8 mouse cellular contexts compared by ENCODE assay signal in genomic region chr10:121739548-121740505, GRCm38 (mm10). TPM values are rescaled to one million over a fixed set of nuclear protein-coding genes. Genes with fewer than 3 reads are reported as not detected.
A peak's percentile ranks its signal among the peaks of the same experiment; 100 is the strongest.
DNase-seq lines count a peak whose midpoint lies in the region; ATAC-seq and TF ChIP-seq lines count a peak whose summit lies in the region.

Gene BC048403, plus strand, starts transcription at chr10:121739937.

- ATAC-seq in heart, embryonic 15.5 days (replicated peaks; ENCODE audit: insufficient number of reproducible peaks, insufficient read depth, low FRiP score, low read depth) = peak; percentile 83
- peak; percentile 97 for ATAC-seq in liver, embryonic 14.5 days (ENCODE audit: insufficient read depth)
- peak; percentile 91 for ATAC-seq in neural tube, embryonic 11.5 days (ENCODE audit: insufficient read depth, low FRiP score, low TSS enrichment)
- ATAC-seq in stomach, postnatal 0 days (ENCODE audit: low FRiP score, low TSS enrichment) = peak; percentile 92

- TF ChIP-seq EP300 in liver, embryonic 14.5 days (IDR thresholded peaks at IDR 0.05; ENCODE audit: low read depth) = no peak
- TF ChIP-seq EP300 in stomach, postnatal 0 days (optimal IDR thresholded peaks at IDR 0.05) = no peak

- peaks cover 3% of the 10 kb centered on the region; the same call in 1 of the 2 replicates for H3K4me1 ChIP-seq in brown adipose tissue, adult 24 weeks (ENCODE audit: control insufficient read depth, insufficient read depth, insufficient read length, low read length)
- H3K4me1 ChIP-seq in heart, embryonic 15.5 days (replicated peaks) = peaks cover 9% of the 10 kb centered on the region
- peaks cover 7 to 9% of the 10 kb centered on the region in 2 experiments; a peak in 3 of 4 replicates for H3K4me1 ChIP-seq in liver, embryonic 14.5 days (replicated peaks; ENCODE audit: control insufficient read depth in 2 of 2, insufficient read depth in 2 of 2, low read length in 1 of 2)
- H3K4me1 ChIP-seq in neural tube, embryonic 11.5 days (ENCODE audit: control insufficient read depth, insufficient read depth, low read length) = peaks cover 4% of the 10 kb centered on the region; the same call in 1 of the 2 replicates
- H3K4me1 ChIP-seq in stomach, postnatal 0 days (replicated peaks; ENCODE audit: control insufficient read depth, insufficient read depth) = no peaks in the 10 kb centered on the region

- under 1% methylated on average over 68 of the region's 68 CpGs for WGBS in heart, embryonic 15.5 days
- WGBS in liver, embryonic 14.5 days (ENCODE audit: insufficient replicate concordance) = under 1% methylated on average over 68 of the region's 68 CpGs
- under 1% methylated on average over 46 of the region's 68 CpGs for WGBS in neural tube, embryonic 11.5 days
- WGBS in stomach, postnatal 0 days = under 1% methylated on average over 63 of the region's 68 CpGs

- no peaks in the 10 kb centered on the region for H3K27me3 ChIP-seq in heart, embryonic 15.5 days
- H3K27me3 ChIP-seq in liver, embryonic 14.5 days (ENCODE audit: control insufficient read depth, insufficient read depth, low read length) = no peaks in the 10 kb centered on the region
- no peaks in the 10 kb centered on the region for H3K27me3 ChIP-seq in neural tube, embryonic 11.5 days (ENCODE audit: control insufficient read depth, insufficient read depth, low read length)
- no peaks in the 10 kb centered on the region for H3K27me3 ChIP-seq in stomach, postnatal 0 days (ENCODE audit: control insufficient read depth, insufficient read depth, low read length)

- no peaks in the 10 kb centered on the region for H3K9me3 ChIP-seq in heart, embryonic 15.5 days (replicated peaks)
- H3K9me3 ChIP-seq in liver, embryonic 14.5 days (ENCODE audit: control insufficient read depth, low read length) = no peaks in the 10 kb centered on the region
- H3K9me3 ChIP-seq in neural tube, embryonic 11.5 days (ENCODE audit: control insufficient read depth, low read length) = no peaks in the 10 kb centered on the region
- H3K9me3 ChIP-seq in stomach, postnatal 0 days (ENCODE audit: control insufficient read depth, low read length) = no peaks in the 10 kb centered on the region

- H3K4me2 ChIP-seq in heart, embryonic 15.5 days = peak within 1 kb of the TSS; percentile 99
- H3K4me2 ChIP-seq in liver, embryonic 14.5 days (ENCODE audit: low read depth) = peak within 1 kb of the TSS; percentile 83
- peak within 1 kb of the TSS; percentile 96 for H3K4me2 ChIP-seq in neural tube, embryonic 11.5 days (ENCODE audit: low read depth)
- peak within 1 kb of the TSS; percentile 90 for H3K4me2 ChIP-seq in stomach, postnatal 0 days (replicated peaks; ENCODE audit: low read depth)

- TF ChIP-seq CTCF in liver, embryonic 14.5 days (IDR thresholded peaks at IDR 0.05; ENCODE audit: low read depth) = no peak
- TF ChIP-seq CTCF in stomach, postnatal 0 days (IDR thresholded peaks at IDR 0.05; ENCODE audit: low read depth) = no peak; the same call in 1 of the 2 replicates

- peak; percentile 95 for DNase-seq in CD4-positive, CD25-positive, alpha-beta regulatory T cell, adult 2 months (ENCODE audit: low read depth, low spot score)
- peak; percentile 46 for DNase-seq in fibroblast of lung, adult 2 months (ENCODE audit: low read depth)
- DNase-seq in kidney, postnatal 25 days = peak; percentile 84 to 93
- peak; percentile 69 to 78 (median 70) for DNase-seq in liver, embryonic 14.5 days (ENCODE audit: low read depth in 3 of 3, low spot score in 3 of 3)
- peak; percentile 90 for DNase-seq in neural tube, embryonic 11.5 days (ENCODE audit: low spot score)
- DNase-seq in stomach, postnatal 0 days (ENCODE audit: low spot score) = peak; percentile 92

- H3K9ac ChIP-seq in heart, embryonic 15.5 days = peak within 1 kb of the TSS; percentile 71
- peak within 1 kb of the TSS; percentile 67 for H3K9ac ChIP-seq in liver, embryonic 14.5 days (replicated peaks)
- H3K9ac ChIP-seq in neural tube, embryonic 11.5 days (ENCODE audit: low read length) = peak within 1 kb of the TSS; percentile 68
- H3K9ac ChIP-seq in stomach, postnatal 0 days (ENCODE audit: low read length) = peak within 1 kb of the TSS; percentile 68

- peak within 1 kb of the TSS; percentile 58 for H3K27ac ChIP-seq in brown adipose tissue, adult 24 weeks (replicated peaks; ENCODE audit: low read depth, low read length)
- peak within 1 kb of the TSS; percentile 54 for H3K27ac ChIP-seq in heart, embryonic 15.5 days
- H3K27ac ChIP-seq in liver, embryonic 14.5 days = no peak within 1 kb of the TSS
- H3K27ac ChIP-seq in neural tube, embryonic 11.5 days (ENCODE audit: low read depth, low read length) = no peak within 1 kb of the TSS
- H3K27ac ChIP-seq in stomach, postnatal 0 days (replicated peaks) = peak within 1 kb of the TSS; percentile 74; the same call in 1 of the 2 replicates

- H3K4me3 ChIP-seq in brown adipose tissue, adult 24 weeks (ENCODE audit: insufficient read depth, low read depth, low read length) = peak within 1 kb of the TSS; percentile 92
- peak within 1 kb of the TSS; percentile 89 for H3K4me3 ChIP-seq in heart, embryonic 15.5 days
- peak within 1 kb of the TSS; percentile 78 for H3K4me3 ChIP-seq in liver, embryonic 14.5 days (ENCODE audit: insufficient read depth in 1 of 2, low read depth in 2 of 2, low read length in 2 of 2)
- peak within 1 kb of the TSS; percentile 86 for H3K4me3 ChIP-seq in neural tube, embryonic 11.5 days (ENCODE audit: low read depth, low read length)
- H3K4me3 ChIP-seq in stomach, postnatal 0 days (ENCODE audit: low read depth, low read length) = peak within 1 kb of the TSS; percentile 73

- H3K36me3 ChIP-seq in heart, embryonic 15.5 days = no peaks in the 10 kb centered on the region
- no peaks in the 10 kb centered on the region for H3K36me3 ChIP-seq in liver, embryonic 14.5 days (replicated peaks; ENCODE audit: control insufficient read depth, insufficient read depth, low read depth)
- no peaks in the 10 kb centered on the region for H3K36me3 ChIP-seq in neural tube, embryonic 11.5 days (ENCODE audit: control insufficient read depth, insufficient read depth, low read length)
- no peaks in the 10 kb centered on the region for H3K36me3 ChIP-seq in stomach, postnatal 0 days (ENCODE audit: control insufficient read depth, insufficient read depth, low read length)

RNA-seq across cellular contexts. Expression of gene BC048403, which starts in this region (rescaled TPM):
- polyA plus RNA-seq in brown adipose tissue, adult 24 weeks (2012; ENCODE audit: insufficient read depth, insufficient read length, missing spikeins) = 2.8 TPM in 2 replicates
- polyA plus RNA-seq in heart, embryonic 15.5 days (2015; fragmentation: Nextera tagmentation; extraction: Ambion mirVana) = 1.4 and 2.2 TPM in 2 replicates
- 1.9 and 2.3 TPM in 2 replicates for polyA plus RNA-seq in liver, embryonic 14.5 days (2012; rRNA removed)
- polyA plus RNA-seq in liver, embryonic 14.5 days (2014; fragmentation: Nextera tagmentation; extraction: Ambion mirVana) = 1.8 TPM in 2 replicates
- 2.7 and 2.9 TPM in 2 replicates for polyA plus RNA-seq in neural tube, embryonic 11.5 days (2014; fragmentation: Nextera tagmentation; extraction: Ambion mirVana)
- 2.4 and 2.7 TPM in 2 replicates for polyA plus RNA-seq in stomach, postnatal 0 days (2015; fragmentation: Nextera tagmentation; extraction: Ambion mirVana)

Comparison
In these comparisons a context has a peak if more than half of its experiments do, and no peak if none do; other contexts are left out.
1. H3K27ac ChIP-seq: peak in brown adipose tissue, adult 24 weeks (single experiment), heart, embryonic 15.5 days (single experiment) and stomach, postnatal 0 days (single experiment); none in liver, embryonic 14.5 days (single experiment) and neural tube, embryonic 11.5 days (single experiment).
2. Peak in every context shown above with its lines, with median percentiles within 50 percentile points of each other: DNase-seq, H3K4me3 ChIP-seq, ATAC-seq, H3K4me2 ChIP-seq and H3K9ac ChIP-seq.